Comparison of ENCODE assay signal across 9 mouse cellular contexts in the genomic region with DNA sequence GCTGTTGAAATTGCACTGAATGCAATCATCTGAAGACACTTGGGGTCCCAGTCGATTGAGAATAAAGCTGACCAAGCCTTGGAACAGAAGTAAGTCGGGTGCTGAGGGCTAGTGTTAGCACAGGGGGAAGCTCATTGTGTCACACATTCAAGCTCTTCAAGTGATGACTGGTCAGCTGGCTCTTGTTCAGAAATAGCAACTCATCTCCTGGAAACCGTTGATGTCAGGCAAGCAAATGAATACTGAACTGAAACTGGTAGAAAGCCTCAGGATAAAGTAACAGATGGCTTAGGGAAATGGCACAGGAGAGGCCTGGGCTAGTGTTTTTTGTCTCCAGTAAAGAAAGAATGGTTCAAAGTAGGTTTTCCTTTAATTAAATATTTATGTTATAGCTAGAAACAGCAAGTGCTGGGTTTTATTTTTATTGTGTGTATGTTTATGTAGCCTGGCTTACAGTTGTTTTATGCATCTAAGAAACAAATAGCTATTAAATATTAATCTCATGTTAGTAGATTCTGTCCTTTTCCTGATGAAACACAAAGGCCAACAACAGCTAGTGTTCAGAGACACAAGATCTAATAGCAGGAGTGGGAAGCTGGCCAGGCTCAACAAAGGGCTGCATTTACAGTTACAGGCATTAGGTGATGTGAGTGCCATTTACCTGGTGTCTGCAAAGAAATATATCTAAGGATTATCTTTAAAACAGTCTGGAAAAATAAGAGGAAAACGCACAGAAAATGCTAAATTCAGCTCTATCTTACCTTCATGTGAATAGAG. TPM values are rescaled to one million over a fixed set of nuclear protein-coding genes. Genes with fewer than 3 reads are reported as not detected.
DNase-seq lines count a peak whose midpoint lies in the region; ATAC-seq lines count a peak whose summit lies in the region.
"Had no signal": no experiment of that assay in that cellular context is flagged by ENCODE, and none has a peak within 500 bp of the region (broad histone marks: within the 10 kb centered on the region; RNA-seq: fewer than 3 reads in every experiment).

No protein-coding gene starts in this region.

- ATAC-seq in heart, embryonic 11.5 days (replicated peaks; ENCODE audit: insufficient number of reproducible peaks, low FRiP score, low TSS enrichment), result peak; percentile 52; the same call in 1 of the 2 replicates
- peak; percentile 75 for ATAC-seq in forebrain, embryonic 16.5 days

- no peaks in the 10 kb centered on the region for H3K27me3 ChIP-seq in heart, embryonic 11.5 days (ENCODE audit: control insufficient read depth, insufficient read depth, low read length)
- no peaks in the 10 kb centered on the region for H3K27me3 ChIP-seq in forebrain, embryonic 16.5 days (replicated peaks; ENCODE audit: control insufficient read depth, insufficient read depth, low read length)

- H3K9ac ChIP-seq in heart, embryonic 11.5 days (ENCODE audit: low read depth, low read length), result no peak overlapping the region
- no peak overlapping the region for H3K9ac ChIP-seq in forebrain, embryonic 16.5 days (replicated peaks; ENCODE audit: low read depth, low read length)
- H3K9ac ChIP-seq: liver, embryonic 14.5 days had no signal

- H3K36me3 ChIP-seq in heart, embryonic 11.5 days (ENCODE audit: control insufficient read depth, insufficient read depth, low read length), result peaks cover 18% of the 10 kb centered on the region
- H3K36me3 ChIP-seq in forebrain, embryonic 16.5 days (ENCODE audit: control insufficient read depth, insufficient read depth), result peaks cover 24% of the 10 kb centered on the region
- peaks cover 15% of the 10 kb centered on the region for H3K36me3 ChIP-seq in macrophage (ENCODE audit: inconsistent target)

- 53% methylated on average over 4 of the region's 4 CpGs for WGBS in heart, embryonic 11.5 days (ENCODE audit: insufficient replicate concordance)
- 42% methylated on average over 4 of the region's 4 CpGs for WGBS in forebrain, embryonic 16.5 days
- WGBS in macrophage (ENCODE audit: missing documents), result 39% methylated on average over 4 of the region's 4 CpGs

- DNase-seq in heart, adult 8-10 months (ENCODE audit: low spot score), result no peak
- DNase-seq in NIH3T3 (ENCODE audit: low read depth), result peak; percentile 68
- no peak for DNase-seq in natural killer cell, adult 2 months (ENCODE audit: low spot score in 2 of 2)
- DNase-seq in gastrocnemius, postnatal 4 days (ENCODE audit: low spot score in 2 of 2), result no peak
- no peak for DNase-seq in ovary, postnatal 36 days (ENCODE audit: low spot score)

- no peaks in the 10 kb centered on the region for H3K79me2 ChIP-seq in macrophage (ENCODE audit: inconsistent target)

- no peaks in the 10 kb centered on the region for H3K9me3 ChIP-seq in heart, embryonic 11.5 days (replicated peaks; ENCODE audit: control insufficient read depth, low read length)
- no peaks in the 10 kb centered on the region for H3K9me3 ChIP-seq in forebrain, embryonic 16.5 days (ENCODE audit: control insufficient read depth, low read length)

- H3K4me2 ChIP-seq in heart, embryonic 11.5 days, result no peak overlapping the region
- no peak overlapping the region for H3K4me2 ChIP-seq in forebrain, embryonic 16.5 days (ENCODE audit: low read length)

- H3K27ac ChIP-seq in heart, embryonic 11.5 days (ENCODE audit: low read depth, low read length), result peak overlapping the region; percentile 69
- H3K27ac ChIP-seq in forebrain, embryonic 16.5 days (ENCODE audit: low read length), result peak overlapping the region; percentile 53
- peak overlapping the region; percentile 38 for H3K27ac ChIP-seq in macrophage
- H3K27ac ChIP-seq: liver, embryonic 14.5 days had no signal

- H3K4me3 ChIP-seq in heart, embryonic 11.5 days (ENCODE audit: low read depth, low read length), result no peak overlapping the region
- H3K4me3 ChIP-seq in forebrain, embryonic 16.5 days (replicated peaks; ENCODE audit: low read length), result no peak overlapping the region
- no peak overlapping the region for H3K4me3 ChIP-seq in macrophage (ENCODE audit: inconsistent target)

- 0 out of 2 replicates have a peak, but pooled peaks cover 2% of the 10 kb centered on the region for H3K4me1 ChIP-seq in heart, embryonic 11.5 days (ENCODE audit: control insufficient read depth, insufficient read depth, low read length)
- H3K4me1 ChIP-seq in forebrain, embryonic 16.5 days (replicated peaks; ENCODE audit: control insufficient read depth, insufficient read depth, low read length), result no peaks in the 10 kb centered on the region

RNA-seq across cellular contexts. Expression of a gene that starts 14.2 kb away (rescaled TPM):
- polyA plus RNA-seq in heart, embryonic 11.5 days (2014; fragmentation: Nextera tagmentation; extraction: Ambion mirVana), result 0.97 and 1.4 TPM in 2 replicates
- total RNA-seq in heart, adult 8-10 months (2022), result under 1 TPM; 0.60 to 0.95 (median 0.77) TPM
- polyA plus RNA-seq in forebrain, embryonic 16.5 days (2015; fragmentation: Nextera tagmentation; extraction: Ambion mirVana), result 3.0 and 3.3 TPM in 2 replicates
- total RNA-seq in macrophage (2018; cell fraction: chromatin; rRNA removed), result under 1 TPM in 4 of 26 experiments, not detected in 22; 0.18 to 0.25 (median 0.20) TPM
- total RNA-seq in macrophage (2018; cell fraction: cytosol; rRNA removed), result under 1 TPM in 4 of 26 experiments, not detected in 22; 0.09 to 0.18 (median 0.14) TPM
- under 1 TPM in 2 of 26 experiments, not detected in 24; 0.11 to 0.45 TPM for total RNA-seq in macrophage (2018; cell fraction: nucleus; rRNA removed)
- not detected in 3 replicates for polyA plus RNA-seq in macrophage (2018)
- 1 to 10 TPM in 1 of 2 experiments, under 1 TPM in 1; 0.64 to 1.1 TPM for total RNA-seq in gastrocnemius, postnatal 4 days (2021)

RNA-seq across cellular contexts. Expression of a gene that starts 51.9 kb away (rescaled TPM):
- polyA plus RNA-seq in heart, embryonic 11.5 days (2014; fragmentation: Nextera tagmentation; extraction: Ambion mirVana), result 101 and 106 TPM in 2 replicates
- 10 to 100 TPM; 43.1 to 52.2 (median 47.1) TPM for total RNA-seq in heart, adult 8-10 months (2022)
- 126 and 137 TPM in 2 replicates for polyA plus RNA-seq in forebrain, embryonic 16.5 days (2015; fragmentation: Nextera tagmentation; extraction: Ambion mirVana)
- total RNA-seq in macrophage (2018; cell fraction: chromatin; rRNA removed), result 100 to 1,000 TPM; 147 to 471 (median 317) TPM
- 10 to 100 TPM; 32.1 to 52.9 (median 41.6) TPM for total RNA-seq in macrophage (2018; cell fraction: cytosol; rRNA removed)
- 100 to 1,000 TPM in 17 of 26 experiments, 10 to 100 TPM in 9; 62.5 to 247 (median 116) TPM for total RNA-seq in macrophage (2018; cell fraction: nucleus; rRNA removed)
- 44.5 to 72.7 TPM (median 52.5 TPM) in 3 replicates for polyA plus RNA-seq in macrophage (2018)
- total RNA-seq in gastrocnemius, postnatal 4 days (2021), result 10 to 100 TPM; 58.7 to 78.4 TPM
